In the genomic region with DNA sequence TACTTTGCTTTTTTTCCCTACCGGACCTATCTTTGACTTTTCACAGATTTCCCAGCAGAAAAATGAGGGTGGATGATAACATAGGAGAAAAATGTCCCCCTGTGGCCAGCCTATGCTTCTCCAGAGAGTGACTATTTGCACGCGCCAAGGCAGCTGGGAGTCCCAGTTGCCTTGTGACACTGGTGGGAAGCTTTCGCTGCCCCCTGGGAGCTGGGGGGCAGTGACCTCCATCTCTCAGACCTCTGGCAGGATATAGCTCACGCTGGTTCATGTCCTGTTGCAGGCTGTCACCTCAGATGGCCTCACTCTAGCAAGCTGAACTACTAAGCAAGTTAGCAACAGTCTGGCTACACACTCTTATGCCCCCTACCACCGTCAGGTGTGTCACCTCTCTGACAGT, we compare ENCODE assay signal across 15 mouse cellular contexts. TPM values are rescaled to one million over a fixed set of nuclear protein-coding genes. Genes with fewer than 3 reads are reported as not detected.
A peak's percentile ranks its signal among the peaks of the same experiment; 100 is the strongest.
DNase-seq lines count a peak whose midpoint lies in the region; ATAC-seq and TF ChIP-seq lines count a peak whose summit lies in the region.
"Had no signal": no experiment of that assay in that cellular context is flagged by ENCODE, and none has a peak within 500 bp of the region (broad histone marks: within the 10 kb centered on the region; RNA-seq: fewer than 3 reads in every experiment).

No protein-coding gene starts in this region.

- 0 out of 2 replicates have a peak, but pooled peaks have one; percentile 18 for ATAC-seq in heart, embryonic 16.5 days (replicated peaks; ENCODE audit: extremely low read depth, insufficient read depth, low FRiP score)
- ATAC-seq in kidney, embryonic 15.5 days (replicated peaks; ENCODE audit: low FRiP score): no peak
- no peak for ATAC-seq in hindbrain, embryonic 12.5 days (ENCODE audit: low FRiP score)
- ATAC-seq: activated CD4-positive, CD25-positive, alpha-beta regulatory T cell, adult 4 months; forebrain, embryonic 13.5 days had no signal

- H3K4me2 ChIP-seq in heart, embryonic 16.5 days (ENCODE audit: low read depth, low read length): no peak overlapping the region
- H3K4me2 ChIP-seq in kidney, embryonic 15.5 days: no peak overlapping the region
- H3K4me2 ChIP-seq in hindbrain, embryonic 12.5 days (replicated peaks): no peak overlapping the region
- H3K4me2 ChIP-seq: forebrain, embryonic 13.5 days; liver, embryonic 15.5 days; midbrain, embryonic 12.5 days had no signal

- H3K27ac ChIP-seq in gastrocnemius, adult 2 months: no peak overlapping the region
- peak overlapping the region; percentile 67 for H3K27ac ChIP-seq in heart, embryonic 16.5 days (ENCODE audit: low read length)
- H3K27ac ChIP-seq in kidney, embryonic 15.5 days: peak overlapping the region; percentile 15; the same call in 1 of the 2 replicates
- no peak overlapping the region for H3K27ac ChIP-seq in hindbrain, embryonic 12.5 days
- H3K27ac ChIP-seq: forebrain, embryonic 13.5 days; limb, embryonic 10.5 days; liver, embryonic 15.5 days; midbrain, embryonic 12.5 days had no signal

- H3K36me3 ChIP-seq in heart, embryonic 16.5 days (ENCODE audit: control insufficient read depth, insufficient read depth): no peaks in the 10 kb centered on the region
- H3K36me3 ChIP-seq in kidney, embryonic 15.5 days: no peaks in the 10 kb centered on the region
- no peaks in the 10 kb centered on the region for H3K36me3 ChIP-seq in hindbrain, embryonic 12.5 days
- H3K36me3 ChIP-seq: limb, embryonic 10.5 days; liver, embryonic 15.5 days; midbrain, embryonic 12.5 days had no signal

- DNase-seq in gastrocnemius, adult 2 months: peak; percentile 53
- peak; percentile 53 for DNase-seq in gastrocnemius, postnatal 14 days
- no peak for DNase-seq in cerebellum, adult 8-10 months
- no peak for DNase-seq in left cerebral cortex, postnatal 25 days (ENCODE audit: low spot score in 2 of 2)
- DNase-seq: cerebellum, adult 18-20 months; layer of hippocampus, postnatal 36 days; right cerebral cortex, postnatal 14 days had no signal

- H3K27me3 ChIP-seq in heart, embryonic 16.5 days (ENCODE audit: control insufficient read depth, insufficient read depth, low read length): no peaks in the 10 kb centered on the region
- H3K27me3 ChIP-seq in kidney, embryonic 15.5 days: no peaks in the 10 kb centered on the region
- H3K27me3 ChIP-seq in hindbrain, embryonic 12.5 days: no peaks in the 10 kb centered on the region
- H3K27me3 ChIP-seq: forebrain, embryonic 13.5 days; liver, embryonic 15.5 days; midbrain, embryonic 12.5 days had no signal

- 71% methylated on average over 6 of the region's 6 CpGs for WGBS in heart, embryonic 16.5 days
- WGBS in kidney, embryonic 15.5 days: 68% methylated on average over 6 of the region's 6 CpGs
- WGBS in hindbrain, embryonic 12.5 days: 81% methylated on average over 6 of the region's 6 CpGs

- H3K4me1 ChIP-seq in heart, embryonic 16.5 days (ENCODE audit: control insufficient read depth, insufficient read depth, low read length): peaks cover 9% of the 10 kb centered on the region
- H3K4me1 ChIP-seq in kidney, embryonic 15.5 days: no peaks in the 10 kb centered on the region
- H3K4me1 ChIP-seq in hindbrain, embryonic 12.5 days: no peaks in the 10 kb centered on the region
- H3K4me1 ChIP-seq: forebrain, embryonic 13.5 days; limb, embryonic 10.5 days; midbrain, embryonic 12.5 days had no signal

- intact Hi-C loops in gastrocnemius, adult 2 months (cut with DNase I): no loop called here
- intact Hi-C loops in gastrocnemius, postnatal 14 days (cut with DNase I; ENCODE audit: low total_unique reads): no loop called here
- intact Hi-C loops in left cerebral cortex, postnatal 25 days (cut with DNase I): no loop called here

- no peak for TF ChIP-seq CTCF in gastrocnemius, adult 2 months (IDR thresholded peaks at IDR 0.05)

- H3K9ac ChIP-seq in heart, embryonic 16.5 days (ENCODE audit: low read length): no peak overlapping the region
- no peak overlapping the region for H3K9ac ChIP-seq in kidney, embryonic 15.5 days
- H3K9ac ChIP-seq in hindbrain, embryonic 12.5 days: no peak overlapping the region
- H3K9ac ChIP-seq: forebrain, embryonic 13.5 days; liver, embryonic 15.5 days; midbrain, embryonic 12.5 days had no signal

- H3K4me3 ChIP-seq in gastrocnemius, adult 2 months: no peak overlapping the region
- no peak overlapping the region for H3K4me3 ChIP-seq in heart, embryonic 16.5 days (ENCODE audit: low read length)
- no peak overlapping the region for H3K4me3 ChIP-seq in kidney, embryonic 15.5 days (replicated peaks)
- H3K4me3 ChIP-seq in hindbrain, embryonic 12.5 days: no peak overlapping the region
- H3K4me3 ChIP-seq: forebrain, embryonic 13.5 days; limb, embryonic 10.5 days; liver, embryonic 15.5 days; midbrain, embryonic 12.5 days had no signal

- H3K9me3 ChIP-seq in heart, embryonic 16.5 days (replicated peaks; ENCODE audit: control insufficient read depth, low read length): no peaks in the 10 kb centered on the region
- no peaks in the 10 kb centered on the region for H3K9me3 ChIP-seq in kidney, embryonic 15.5 days (replicated peaks)
- no peaks in the 10 kb centered on the region for H3K9me3 ChIP-seq in hindbrain, embryonic 12.5 days (replicated peaks)
- H3K9me3 ChIP-seq: forebrain, embryonic 13.5 days; limb, embryonic 10.5 days; liver, embryonic 15.5 days; midbrain, embryonic 12.5 days had no signal

RNA-seq across cellular contexts. Expression of a gene that starts 39.1 kb away (rescaled TPM):
- under 1 TPM; 0.13 to 0.14 TPM for total RNA-seq in gastrocnemius, adult 2 months (2021)
- under 1 TPM; 0.38 to 0.43 TPM for total RNA-seq in gastrocnemius, postnatal 14 days (2021)
- 0.42 and 0.53 TPM in 2 replicates for polyA plus RNA-seq in heart, embryonic 16.5 days (2015; fragmentation: Nextera tagmentation; extraction: Ambion mirVana)
- 0.57 and 0.85 TPM in 2 replicates for polyA plus RNA-seq in kidney, embryonic 15.5 days (2015; fragmentation: Nextera tagmentation; extraction: Ambion mirVana)
- total RNA-seq in left cerebral cortex, postnatal 25 days (2021): 10 to 100 TPM; 12.5 to 13.2 TPM
- 1.7 and 2.2 TPM in 2 replicates for polyA plus RNA-seq in hindbrain, embryonic 12.5 days (2016; fragmentation: Nextera tagmentation; extraction: Ambion mirVana)
- polyA plus RNA-seq: activated CD4-positive, CD25-positive, alpha-beta regulatory T cell, adult 4 months had no signal

RNA-seq across cellular contexts. Expression of a gene that starts 53.4 kb away (rescaled TPM):
- 1 to 10 TPM in 1 of 2 experiments, under 1 TPM in 1; 0.56 to 1.2 TPM for total RNA-seq in gastrocnemius, adult 2 months (2021)
- total RNA-seq in gastrocnemius, postnatal 14 days (2021): 1 to 10 TPM; 2.7 to 3.1 TPM
- polyA plus RNA-seq in heart, embryonic 16.5 days (2015; fragmentation: Nextera tagmentation; extraction: Ambion mirVana): 19.6 and 21.4 TPM in 2 replicates
- 22.4 and 23.7 TPM in 2 replicates for polyA plus RNA-seq in kidney, embryonic 15.5 days (2015; fragmentation: Nextera tagmentation; extraction: Ambion mirVana)
- total RNA-seq in left cerebral cortex, postnatal 25 days (2021): 1 to 10 TPM; 2.6 to 3.4 TPM
- polyA plus RNA-seq in hindbrain, embryonic 12.5 days (2016; fragmentation: Nextera tagmentation; extraction: Ambion mirVana): 11.1 and 11.4 TPM in 2 replicates

RNA-seq across cellular contexts. Expression of a gene that starts 53.6 kb away (rescaled TPM):
- total RNA-seq in gastrocnemius, adult 2 months (2021): 10 to 100 TPM in 1 of 2 experiments, 1 to 10 TPM in 1; 9.5 to 10.3 TPM
- 10 to 100 TPM; 14.9 to 16.2 TPM for total RNA-seq in gastrocnemius, postnatal 14 days (2021)
- 75.3 and 77.9 TPM in 2 replicates for polyA plus RNA-seq in heart, embryonic 16.5 days (2015; fragmentation: Nextera tagmentation; extraction: Ambion mirVana)
- 83.0 and 86.2 TPM in 2 replicates for polyA plus RNA-seq in kidney, embryonic 15.5 days (2015; fragmentation: Nextera tagmentation; extraction: Ambion mirVana)
- total RNA-seq in left cerebral cortex, postnatal 25 days (2021): 10 to 100 TPM; 54.8 to 55.5 TPM
- polyA plus RNA-seq in hindbrain, embryonic 12.5 days (2016; fragmentation: Nextera tagmentation; extraction: Ambion mirVana): 91.5 and 98.2 TPM in 2 replicates

Comparison
In these comparisons a context has a peak if more than half of its experiments do, and no peak if none do; other contexts are left out.
1. DNase-seq: peak in gastrocnemius, adult 2 months (single experiment) and gastrocnemius, postnatal 14 days (single experiment); none in cerebellum, adult 8-10 months (single experiment) and left cerebral cortex, postnatal 25 days (0 of 2).
2. H3K27ac ChIP-seq: peak in heart, embryonic 16.5 days (single experiment) and kidney, embryonic 15.5 days (single experiment); none in gastrocnemius, adult 2 months (single experiment) and hindbrain, embryonic 12.5 days (single experiment).
3. RNA of a gene that starts 39.1 kb away (total RNA-seq): 12.5 to 13.2 TPM in left cerebral cortex, postnatal 25 days; 0.38 to 0.43 TPM in gastrocnemius, postnatal 14 days and 0.13 to 0.14 TPM in gastrocnemius, adult 2 months; every median in the first group is over 4 times any median in the second.